Mouse (Mus musculus) embryonic facial prominence, embryonic 12.5 days (tissue): ENCODE measurements at regions not wholly inside any gene's neighbourhood (a gene's known extent, or its start where the extent isn't known, plus 50 kb on each side); places are given as distances from the start of the nearest gene placed in this dataset.

Experiments
- ATAC-seq: fragments of 200-750 bp; cut with Nextera tagmentation; 2 replicates; pipeline ENCODE4 v1.8.0; 2017; ENCODE audit not compliant: insufficient number of reproducible peaks, insufficient read depth, low FRiP score, low TSS enrichment
- H3K27ac ChIP-seq: fragments of 300-500 bp; sonication (generic); 2 replicates; pipeline ENCODE4 v1.5.1; 2016; ENCODE audit warnings: mild to moderate bottlenecking
- H3K27me3 ChIP-seq: fragments of 300-500 bp; sonication (generic); 2 replicates; pipeline ENCODE4 v1.6.1; 2016; ENCODE audit warnings: mild to moderate bottlenecking, moderate library complexity
- H3K36me3 ChIP-seq: fragments of 300-500 bp; sonication (generic); 2 replicates; pipeline ENCODE4 v1.6.1; 2016; ENCODE audit warnings: mild to moderate bottlenecking
- H3K4me1 ChIP-seq: fragments of 300-500 bp; sonication (generic); 2 replicates; pipeline ENCODE4 v1.6.1; 2016
- H3K4me2 ChIP-seq: fragments of 300-500 bp; sonication (generic); replicated peaks from 2 replicates; pipeline ENCODE4 v1.6.1; 2016; ENCODE audit warnings: mild to moderate bottlenecking, moderate library complexity
- H3K4me3 ChIP-seq: fragments of 300-500 bp; sonication (generic); 2 replicates; pipeline ENCODE4 v1.5.1; 2016; ENCODE audit warnings: mild to moderate bottlenecking
- H3K9ac ChIP-seq: fragments of 300-500 bp; sonication (generic); 2 replicates; pipeline ENCODE4 v1.6.1; 2016; ENCODE audit warnings: mild to moderate bottlenecking, moderate library complexity
- H3K9me3 ChIP-seq: fragments of 300-500 bp; sonication (generic); 2 replicates; pipeline ENCODE4 v1.6.1; 2016; ENCODE audit warnings: mild to moderate bottlenecking, moderate library complexity
- WGBS: fragments of 180-500 bp; shearing (Covaris S2); methylation state at CpG from one replicate; pipeline ENCODE4 v1.1.7; 2016; 5-methylcytosine and 5-hydroxymethylcytosine counted together

- Histone ChIP-seq H3K27me3 (no peaks in the 10 kb centered on the region), H3K36me3 (no peaks in the 10 kb centered on the region), H3K4me2 (no peak overlapping the region), H3K27ac (no peak overlapping the region), H3K4me3 (no peak overlapping the region), H3K9me3 (no peaks in the 10 kb centered on the region), H3K9ac (no peak overlapping the region), H3K4me1 (peaks cover 5% of the 10 kb centered on the region; the same call in 1 of the 2 replicates)
- no peak for ATAC-seq
- WGBS, result 44% methylated on average over 5 of the region's 5 CpGs
Measured at GRCm38 (mm10) chr2:103896160-103896559, 61.6 kb upstream of the Lmo2 start.

DNA sequence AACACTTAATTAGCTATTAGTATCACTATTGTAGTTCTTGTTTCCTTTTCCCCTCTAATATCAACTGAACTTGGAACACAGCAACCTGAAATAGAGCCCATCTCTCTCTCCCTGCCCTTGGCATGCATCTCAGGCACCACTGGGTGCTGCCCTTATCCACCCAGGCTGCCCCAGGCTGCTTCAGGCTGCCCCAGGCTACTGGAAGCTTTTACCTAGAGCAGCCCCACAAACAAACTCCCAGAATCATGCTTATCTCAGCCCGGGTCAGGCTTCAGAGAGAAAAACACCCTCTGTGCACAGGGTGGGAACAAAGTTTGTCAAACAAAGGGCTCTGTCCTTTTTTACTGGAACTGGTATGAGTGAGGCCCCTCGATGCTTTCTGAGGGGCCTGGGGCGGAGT, 61.0 kb upstream of the Lmo2 start:
- Histone ChIP-seq H3K4me3 (no peak overlapping the region), H3K27me3 (no peaks in the 10 kb centered on the region), H3K9ac (no peak overlapping the region), H3K9me3 (no peaks in the 10 kb centered on the region), H3K36me3 (no peaks in the 10 kb centered on the region), H3K4me1 (no peaks in the 10 kb centered on the region), H3K4me2 (no peak overlapping the region), H3K27ac (no peak overlapping the region)
- no peak for ATAC-seq
- WGBS, result 34% methylated on average over 3 of the region's 3 CpGs

GRCm38 (mm10) chr2:103899713-103900112, 58.1 kb upstream of the Lmo2 start:
- no peaks in the 10 kb centered on the region for H3K4me1 ChIP-seq
- no peak for ATAC-seq
- WGBS, result 85% methylated on average over 6 of the region's 6 CpGs
- no peak overlapping the region for H3K9ac ChIP-seq
- H3K36me3 ChIP-seq, result no peaks in the 10 kb centered on the region
- H3K27me3 ChIP-seq, result no peaks in the 10 kb centered on the region
- H3K9me3 ChIP-seq, result no peaks in the 10 kb centered on the region
- no peak overlapping the region for H3K4me2 ChIP-seq
- H3K4me3 ChIP-seq, result no peak overlapping the region
- H3K27ac ChIP-seq, result no peak overlapping the region

GRCm38 (mm10) chr2:103900384-103900783, 57.4 kb upstream of the Lmo2 start:
- Histone ChIP-seq H3K9ac (no peak overlapping the region), H3K27ac (no peak overlapping the region), H3K27me3 (no peaks in the 10 kb centered on the region), H3K4me3 (no peak overlapping the region), H3K4me2 (no peak overlapping the region), H3K4me1 (no peaks in the 10 kb centered on the region), H3K9me3 (no peaks in the 10 kb centered on the region), H3K36me3 (no peaks in the 10 kb centered on the region)
- ATAC-seq, result no peak
- 56% methylated on average over 5 of the region's 5 CpGs for whole genome bisulfite sequencing

GRCm38 (mm10) chr2:103901457-103901856, 56.3 kb upstream of the Lmo2 start:
- Histone ChIP-seq H3K9me3 (no peaks in the 10 kb centered on the region), H3K4me3 (no peak overlapping the region), H3K4me2 (no peak overlapping the region), H3K27ac (no peak overlapping the region), H3K27me3 (no peaks in the 10 kb centered on the region), H3K36me3 (no peaks in the 10 kb centered on the region), H3K4me1 (peaks cover 9% of the 10 kb centered on the region; the same call in 1 of the 2 replicates), H3K9ac (no peak overlapping the region)
- ATAC-seq, result no peak
- 76% methylated on average over 1 of the region's 1 CpGs for WGBS

GRCm38 (mm10) chr2:103902777-103903176, 55.0 kb upstream of the Lmo2 start:
- 68% methylated on average over 11 of the region's 11 CpGs for WGBS
- ATAC-seq, result no peak

DNA sequence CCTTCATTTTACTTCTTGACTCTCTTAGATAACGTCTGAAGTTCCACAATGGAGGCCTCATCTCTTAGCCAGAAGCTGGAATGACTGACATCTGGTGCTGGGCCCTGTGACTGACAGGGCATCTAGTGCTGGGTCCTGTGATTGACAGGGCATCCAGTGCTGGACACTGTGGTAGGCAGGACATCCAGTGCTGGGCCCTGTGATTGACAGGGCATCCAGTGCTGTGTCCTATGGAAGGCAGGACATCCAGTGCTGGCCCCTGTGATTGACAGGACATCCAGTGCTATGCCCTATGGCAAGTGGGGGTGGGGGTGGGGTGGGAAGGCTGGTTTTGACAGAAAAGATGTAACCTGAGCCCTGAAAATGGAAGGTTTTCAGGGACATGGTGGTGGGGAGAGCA, 52.1 kb upstream of the Lmo2 start:
- no peaks in the 10 kb centered on the region for H3K36me3 ChIP-seq
- H3K9me3 ChIP-seq, result no peaks in the 10 kb centered on the region
- no peak for ATAC-seq
- H3K4me3 ChIP-seq, result no peak overlapping the region
- H3K9ac ChIP-seq, result no peak overlapping the region
- no peak overlapping the region for H3K4me2 ChIP-seq
- 64% methylated on average over 1 of the region's 1 CpGs for WGBS
- no peaks in the 10 kb centered on the region for H3K27me3 ChIP-seq
- H3K4me1 ChIP-seq, result peaks cover 9% of the 10 kb centered on the region; the same call in 1 of the 2 replicates
- no peak overlapping the region for H3K27ac ChIP-seq

More at GRCm38 (mm10) chr2:103902777-103903176, 55.0 kb upstream of the Lmo2 start:
- no peaks in the 10 kb centered on the region for H3K36me3 ChIP-seq
- no peaks in the 10 kb centered on the region for H3K27me3 ChIP-seq
- no peak overlapping the region for H3K4me2 ChIP-seq
- H3K4me3 ChIP-seq, result no peak overlapping the region
- H3K4me1 ChIP-seq, result peaks cover 9% of the 10 kb centered on the region; the same call in 1 of the 2 replicates
- peak overlapping the region; percentile 17; the same call in 1 of the 2 replicates for H3K27ac ChIP-seq
- no peak overlapping the region for H3K9ac ChIP-seq
- H3K9me3 ChIP-seq, result no peaks in the 10 kb centered on the region

DNA sequence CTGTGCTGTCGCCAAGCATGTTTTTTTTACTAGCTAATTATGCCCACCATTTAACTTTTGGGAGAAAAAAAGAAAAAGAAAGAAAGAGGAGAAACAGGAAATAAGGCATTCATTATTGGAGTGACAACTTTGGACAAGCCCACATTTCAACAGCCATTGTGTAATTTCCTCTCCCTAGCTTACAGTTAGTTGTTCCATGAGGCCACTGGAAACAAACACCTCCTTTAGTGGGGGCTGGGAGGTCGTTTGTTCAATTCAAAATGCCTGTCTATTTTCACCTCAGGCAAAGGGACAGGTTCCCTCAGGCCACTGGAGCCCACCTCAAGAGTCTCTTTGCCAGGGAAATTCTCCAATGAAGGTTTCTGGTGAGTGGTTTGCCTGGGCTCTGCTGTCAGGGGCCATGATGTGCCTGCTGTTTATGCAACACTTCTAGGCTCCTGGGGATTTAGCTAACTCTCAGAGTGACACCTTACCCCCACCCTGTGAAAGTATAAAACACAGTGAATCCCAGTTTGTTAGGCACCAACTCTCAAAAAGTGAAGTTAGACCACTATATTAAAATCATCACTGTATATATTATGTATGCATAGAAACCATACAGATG, 51.1 kb upstream of the Lmo2 start:
- no peak overlapping the region for H3K4me2 ChIP-seq
- H3K27me3 ChIP-seq, result no peaks in the 10 kb centered on the region
- WGBS, result 21% methylated on average over 2 of the region's 2 CpGs
- no peaks in the 10 kb centered on the region for H3K9me3 ChIP-seq
- H3K27ac ChIP-seq, result no peak overlapping the region
- no peaks in the 10 kb centered on the region for H3K36me3 ChIP-seq
- no peak for ATAC-seq
- no peak overlapping the region for H3K4me3 ChIP-seq
- no peak overlapping the region for H3K9ac ChIP-seq
- peaks cover 9% of the 10 kb centered on the region; the same call in 1 of the 2 replicates for H3K4me1 ChIP-seq
